Mouse (Mus musculus) subcutaneous adipose tissue, adult 2 months (tissue): Measurements from ENCODE around the gene Abcb4. TPM values are rescaled to one million over a fixed set of nuclear protein-coding genes. Genes with fewer than 3 reads are reported as not detected.

Experiments
- polyA plus RNA-seq: library from polyadenylated mRNA; depleted of rRNA; stranded (reverse); fragments of >200 nt; gene quantifications from 2 replicates; pipeline ENCODE4 v1.2.3, GENCODE M21; 2012; ENCODE audit warnings: low replicate concordance; rRNA removed

Abcb4 gene
- 0.13 and 0.43 TPM in 2 replicates for polyA plus RNA-seq

GRCm38 (mm10) chr5:8893300-8894103 lies at the start of gene Abcb4:
TSS of gene Abcb4 (plus strand) at chr5:8893717.

GRCm38 (mm10) chr5:8996686-8997512 lies 103.4 kb downstream of the Abcb4 start, which contains the start of gene Crot:
TSS of gene Crot (minus strand) at chr5:8997324.

Other genes with a start within 250 kb of the Abcb4 start
- gene Abcb1a, start 233.6 kb upstream of the Abcb4 start, polyA plus RNA-seq = 9.1 and 14.0 TPM in 2 replicates
- gene Abcb1b, start 95.6 kb upstream of the Abcb4 start, polyA plus RNA-seq = 2.1 and 4.3 TPM in 2 replicates
- 16.4 and 20.3 TPM in 2 replicates for gene Crot, start 103.6 kb downstream of the Abcb4 start, polyA plus RNA-seq
- gene Tmem243, start 207.0 kb downstream of the Abcb4 start, polyA plus RNA-seq = 37.8 and 66.8 TPM in 2 replicates